Mouse (Mus musculus): ENCODE measurements around the gene Ctrb1. TPM values are rescaled to one million over a fixed set of nuclear protein-coding genes. Genes with fewer than 3 reads are reported as not detected.
"Not testable (repeated sequence)": the region's sequence is repeated elsewhere in the genome, so short reads cannot be mapped to it uniquely, and the experiment has no call there.

Gene Ctrb1
- polyA plus RNA-seq, 1 experiment from 2014 or later: not detected

DNA sequence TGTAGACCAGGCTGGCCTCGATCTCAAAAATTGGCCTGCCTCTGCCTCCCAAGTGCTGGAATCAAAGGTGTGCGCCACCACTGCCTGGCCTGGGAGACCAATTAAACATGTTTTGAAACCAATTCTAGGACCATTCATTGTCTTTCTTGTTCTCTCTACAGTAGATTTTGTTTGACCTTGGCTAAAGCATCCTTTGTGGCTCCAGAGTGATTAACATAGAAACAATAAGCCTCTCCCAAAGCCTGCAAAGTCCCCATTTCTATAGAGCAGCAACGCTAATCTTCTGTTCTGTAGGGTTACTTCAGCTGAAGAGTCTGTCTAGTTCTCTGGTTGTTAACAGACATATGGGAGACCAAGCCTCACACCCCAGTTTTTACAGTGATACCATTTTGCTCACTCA lies 40.2 kb downstream of the Ctrb1 start:
- no peaks in the 10 kb centered on the region for H3K27me3 ChIP-seq (ENCODE audit: control insufficient read depth, insufficient read depth, low read depth, low read length)
- ATAC-seq: no peak
- H3K9me3 ChIP-seq (replicated peaks; ENCODE audit: control insufficient read depth, low read length, poor library complexity, severe bottlenecking): no peaks in the 10 kb centered on the region
- H3K27ac ChIP-seq (ENCODE audit: low read length): no peak overlapping the region
- H3K4me3 ChIP-seq (ENCODE audit: low read depth, low read length): no peak overlapping the region
- 59% methylated on average over 3 of the region's 3 CpGs for WGBS
- H3K9ac ChIP-seq (ENCODE audit: low read depth, low read length): no peak overlapping the region
- no peaks in the 10 kb centered on the region for H3K4me1 ChIP-seq (ENCODE audit: control insufficient read depth, insufficient read depth, low read length)
- no peak overlapping the region for H3K4me2 ChIP-seq (ENCODE audit: low read length)
- no peaks in the 10 kb centered on the region for H3K36me3 ChIP-seq (ENCODE audit: control insufficient read depth, insufficient read depth, low read length)

DNA sequence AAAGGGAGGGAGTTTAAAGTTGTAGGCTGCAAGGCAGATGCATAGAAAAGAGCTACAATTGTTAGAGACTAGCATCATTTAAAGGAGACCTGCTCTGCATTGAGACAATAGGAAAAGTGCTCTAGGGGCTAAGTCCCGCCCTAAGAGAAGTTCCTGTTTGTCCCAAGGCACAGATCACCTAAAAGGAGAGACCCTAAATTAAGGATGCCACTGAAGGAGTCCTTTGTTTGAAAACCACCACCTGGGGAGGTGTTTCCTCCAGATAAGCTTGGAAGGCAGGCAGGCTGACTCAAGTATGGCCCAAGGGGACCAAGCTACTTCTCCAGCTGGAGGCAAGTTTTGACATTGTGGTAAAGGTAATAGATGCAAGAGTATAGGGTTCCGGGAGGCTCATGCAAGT lies 42.0 kb downstream of the Ctrb1 start:
- 75% methylated on average over 2 of the region's 2 CpGs for WGBS
- Histone ChIP-seq H3K4me2 (ENCODE audit: low read length) (no peak overlapping the region), H3K36me3 (ENCODE audit: control insufficient read depth, insufficient read depth, low read length) (no peaks in the 10 kb centered on the region), H3K4me3 (ENCODE audit: low read depth, low read length) (no peak overlapping the region), H3K9ac (ENCODE audit: low read depth, low read length) (no peak overlapping the region), H3K27me3 (ENCODE audit: control insufficient read depth, insufficient read depth, low read depth, low read length) (no peaks in the 10 kb centered on the region), H3K27ac (ENCODE audit: low read length) (no peak overlapping the region), H3K9me3 (replicated peaks; ENCODE audit: control insufficient read depth, low read length, poor library complexity, severe bottlenecking) (no peaks in the 10 kb centered on the region), H3K4me1 (ENCODE audit: control insufficient read depth, insufficient read depth, low read length) (peaks cover 3% of the 10 kb centered on the region)
- no peak for ATAC-seq

DNA sequence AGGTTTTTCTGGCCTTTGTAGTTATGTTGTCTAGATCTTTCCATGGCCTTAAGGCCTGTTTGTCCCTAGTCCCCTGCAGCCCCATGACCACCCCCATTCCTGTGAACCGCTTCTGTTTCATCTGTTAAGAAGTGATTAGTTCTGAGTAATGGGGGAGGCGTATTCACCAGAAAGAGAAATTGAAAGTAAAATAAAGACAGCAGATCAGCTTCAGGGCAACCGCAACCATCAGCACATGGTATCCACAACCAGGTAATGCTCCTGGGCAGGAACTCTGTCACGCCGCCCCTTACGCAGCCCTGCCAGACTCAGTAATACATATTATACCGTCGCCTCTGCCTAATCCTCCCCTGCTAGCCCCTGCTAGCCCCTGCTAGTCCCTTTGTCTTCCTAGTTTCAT lies 45.1 kb downstream of the Ctrb1 start:
- Histone ChIP-seq H3K36me3 (ENCODE audit: control insufficient read depth, insufficient read depth, low read length) (no peaks in the 10 kb centered on the region), H3K9ac (ENCODE audit: low read depth, low read length) (no peak overlapping the region), H3K9me3 (replicated peaks; ENCODE audit: control insufficient read depth, low read length, poor library complexity, severe bottlenecking) (no peaks in the 10 kb centered on the region), H3K27ac (ENCODE audit: low read length) (no peak overlapping the region), H3K4me3 (ENCODE audit: low read depth, low read length) (no peak overlapping the region), H3K4me1 (ENCODE audit: control insufficient read depth, insufficient read depth, low read length) (peaks cover 6% of the 10 kb centered on the region), H3K27me3 (ENCODE audit: control insufficient read depth, insufficient read depth, low read depth, low read length) (no peaks in the 10 kb centered on the region), H3K4me2 (ENCODE audit: low read length) (no peak overlapping the region)
- WGBS: 99% methylated on average over 8 of the region's 8 CpGs
- ATAC-seq: no peak

DNA sequence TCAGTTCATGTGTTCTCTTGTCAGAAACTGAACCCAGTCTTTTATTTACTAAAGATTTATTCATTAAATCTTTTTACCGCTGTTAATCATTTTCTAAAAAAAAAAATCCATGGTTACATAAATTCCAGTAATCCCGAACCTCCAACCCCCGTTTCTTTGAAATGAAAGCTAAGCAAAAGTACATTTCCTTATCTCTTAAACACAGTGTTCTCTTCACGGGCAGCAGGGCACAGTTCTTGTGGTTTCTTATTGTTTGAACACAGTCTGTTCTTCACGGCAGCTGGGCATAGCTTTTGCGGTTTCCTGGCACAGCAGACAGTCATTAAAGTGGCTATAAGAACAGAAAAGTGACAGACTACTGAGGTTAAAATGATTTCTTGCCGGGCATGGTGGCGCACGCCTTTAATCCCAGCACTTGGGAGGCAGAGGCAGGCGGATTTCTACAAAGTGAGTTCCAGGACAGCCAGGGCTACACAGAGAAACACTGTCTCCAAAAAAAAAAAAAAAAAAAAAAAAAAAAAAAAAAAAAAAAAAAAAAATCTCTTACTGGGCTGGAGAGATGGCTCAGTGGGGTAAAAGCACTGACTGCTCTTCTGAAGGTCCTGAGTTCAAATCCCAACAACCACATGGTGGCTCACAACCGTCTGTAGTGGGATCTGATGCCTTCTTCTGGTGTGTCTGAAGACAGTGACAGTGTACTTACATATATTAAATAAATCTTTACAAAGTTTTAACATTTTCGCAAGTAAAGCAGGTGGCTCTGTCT lies 46.3 kb downstream of the Ctrb1 start:
- WGBS: 59% methylated on average over 12 of the region's 12 CpGs
- H3K36me3 ChIP-seq (ENCODE audit: control insufficient read depth, insufficient read depth, low read length); ATAC-seq; H3K27me3 ChIP-seq (ENCODE audit: control insufficient read depth, insufficient read depth, low read depth, low read length); H3K4me1 ChIP-seq (ENCODE audit: control insufficient read depth, insufficient read depth, low read length); H3K9me3 ChIP-seq (replicated peaks; ENCODE audit: control insufficient read depth, low read length, poor library complexity, severe bottlenecking): not testable (repeated sequence)
- Histone ChIP-seq H3K27ac (ENCODE audit: low read length) (peak overlapping the region; percentile 93; the same call in 1 of the 2 replicates), H3K4me2 (ENCODE audit: low read length) (peak overlapping the region; percentile 59), H3K4me3 (ENCODE audit: low read depth, low read length) (peak overlapping the region; percentile 82), H3K9ac (ENCODE audit: low read depth, low read length) (0 out of 2 replicates have a peak overlapping the region, but pooled peaks have one; percentile 28)

GRCm38 (mm10) chr8:111643264-111644141 lies 47.3 kb downstream of the Ctrb1 start, which contains the start of gene Zfp1:
TSS of gene Zfp1 (plus strand) at chr8:111643401.
- peaks cover 6% of the 10 kb centered on the region for H3K4me1 ChIP-seq (ENCODE audit: control insufficient read depth, insufficient read depth, low read length)
- under 1% methylated on average over 70 of the region's 75 CpGs for WGBS
- no peaks in the 10 kb centered on the region for H3K36me3 ChIP-seq (ENCODE audit: control insufficient read depth, insufficient read depth, low read length)
- peak within 1 kb of the TSS; percentile 93 for H3K27ac ChIP-seq (ENCODE audit: low read length)
- no peaks in the 10 kb centered on the region for H3K27me3 ChIP-seq (ENCODE audit: control insufficient read depth, insufficient read depth, low read depth, low read length)
- no peaks in the 10 kb centered on the region for H3K9me3 ChIP-seq (replicated peaks; ENCODE audit: control insufficient read depth, low read length, poor library complexity, severe bottlenecking)
- peak within 1 kb of the TSS; percentile 82 for H3K4me3 ChIP-seq (ENCODE audit: low read depth, low read length)
- ATAC-seq: peak; percentile 99
- H3K4me2 ChIP-seq (ENCODE audit: low read length): peak within 1 kb of the TSS; percentile 70
- peak within 1 kb of the TSS; percentile 83 for H3K9ac ChIP-seq (ENCODE audit: low read depth, low read length)

DNA sequence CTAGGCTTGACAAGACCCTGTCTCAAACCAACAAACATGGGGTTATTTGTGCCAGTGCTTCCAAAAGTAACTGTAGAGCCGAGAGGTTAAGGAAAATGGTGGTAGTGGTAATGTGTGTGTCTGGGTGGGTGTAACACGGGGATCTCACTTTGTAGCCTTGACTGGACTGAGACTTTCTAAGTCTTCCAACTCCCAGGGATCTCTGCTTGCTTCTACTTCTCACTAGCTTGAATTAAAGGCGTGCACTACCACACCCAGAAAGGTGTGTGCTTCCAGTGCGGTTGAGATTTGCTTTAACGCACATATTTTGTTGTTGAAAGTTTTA lies 47.9 kb downstream of the Ctrb1 start:
- no peaks in the 10 kb centered on the region for H3K9me3 ChIP-seq (replicated peaks; ENCODE audit: control insufficient read depth, low read length, poor library complexity, severe bottlenecking)
- H3K4me2 ChIP-seq (ENCODE audit: low read length): peak overlapping the region; percentile 70
- H3K4me3 ChIP-seq (ENCODE audit: low read depth, low read length): peak overlapping the region; percentile 82
- H3K9ac ChIP-seq (ENCODE audit: low read depth, low read length): peak overlapping the region; percentile 52
- H3K27me3 ChIP-seq (ENCODE audit: control insufficient read depth, insufficient read depth, low read depth, low read length): no peaks in the 10 kb centered on the region
- ATAC-seq: peak; percentile 47
- H3K36me3 ChIP-seq (ENCODE audit: control insufficient read depth, insufficient read depth, low read length): no peaks in the 10 kb centered on the region
- 12% methylated on average over 5 of the region's 5 CpGs for WGBS
- H3K27ac ChIP-seq (ENCODE audit: low read length): peak overlapping the region; percentile 62; the same call in 1 of the 2 replicates
- H3K4me1 ChIP-seq (ENCODE audit: control insufficient read depth, insufficient read depth, low read length): peaks cover 6% of the 10 kb centered on the region

DNA sequence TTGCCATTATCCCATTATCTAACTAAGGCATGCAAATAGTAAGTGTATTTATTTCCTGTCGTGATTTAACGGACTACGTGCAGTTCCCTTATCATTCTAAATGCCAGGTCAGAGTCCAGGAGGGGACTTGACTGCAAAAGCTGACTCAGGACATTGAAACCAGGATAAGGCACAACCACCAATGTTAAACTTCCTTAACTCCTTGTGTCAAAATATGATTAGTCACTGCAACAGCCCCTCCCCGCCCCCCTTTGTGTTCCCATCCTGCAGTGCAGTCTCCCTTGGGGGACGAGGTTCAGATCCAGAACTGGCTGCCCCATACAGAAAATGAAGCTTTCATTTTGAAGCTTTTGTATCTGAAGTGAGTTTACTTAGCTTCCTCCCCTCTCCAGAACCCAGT lies 48.3 kb downstream of the Ctrb1 start:
- H3K27ac ChIP-seq (ENCODE audit: low read length): no peak overlapping the region; the same call in 1 of the 2 replicates
- H3K9ac ChIP-seq (ENCODE audit: low read depth, low read length): peak overlapping the region; percentile 52; the same call in 1 of the 2 replicates
- H3K36me3 ChIP-seq (ENCODE audit: control insufficient read depth, insufficient read depth, low read length): no peaks in the 10 kb centered on the region
- H3K9me3 ChIP-seq (replicated peaks; ENCODE audit: control insufficient read depth, low read length, poor library complexity, severe bottlenecking): no peaks in the 10 kb centered on the region
- no peaks in the 10 kb centered on the region for H3K27me3 ChIP-seq (ENCODE audit: control insufficient read depth, insufficient read depth, low read depth, low read length)
- ATAC-seq: no peak
- H3K4me1 ChIP-seq (ENCODE audit: control insufficient read depth, insufficient read depth, low read length): peaks cover 6% of the 10 kb centered on the region
- WGBS: 64% methylated on average over 5 of the region's 5 CpGs
- H3K4me3 ChIP-seq (ENCODE audit: low read depth, low read length): peak overlapping the region; percentile 82; the same call in 1 of the 2 replicates
- H3K4me2 ChIP-seq (ENCODE audit: low read length): peak overlapping the region; percentile 70

DNA sequence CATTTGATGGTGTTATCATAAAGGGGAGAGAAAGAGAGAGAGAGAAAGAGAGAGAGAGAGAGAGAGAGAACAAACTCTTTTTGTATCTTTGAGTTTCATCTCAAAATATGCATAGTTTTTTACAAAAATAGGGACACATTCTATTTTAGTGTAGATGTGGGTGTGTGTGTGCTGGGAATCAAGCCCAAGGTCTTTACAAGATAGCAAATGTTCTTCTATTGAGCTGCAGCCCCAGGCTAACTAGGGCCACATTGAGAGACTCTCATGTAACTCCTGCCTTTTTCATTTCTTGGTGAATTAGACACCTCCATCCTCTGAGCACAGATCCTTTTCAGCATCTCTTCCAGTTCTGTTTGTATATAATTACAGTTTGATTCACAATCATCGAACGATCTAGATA lies 49.7 kb downstream of the Ctrb1 start:
- H3K4me1 ChIP-seq (ENCODE audit: control insufficient read depth, insufficient read depth, low read length): peaks cover 6% of the 10 kb centered on the region
- no peak overlapping the region for H3K27ac ChIP-seq (ENCODE audit: low read length)
- no peak overlapping the region for H3K9ac ChIP-seq (ENCODE audit: low read depth, low read length)
- 94% methylated on average over 2 of the region's 2 CpGs for WGBS
- no peak for ATAC-seq
- no peaks in the 10 kb centered on the region for H3K27me3 ChIP-seq (ENCODE audit: control insufficient read depth, insufficient read depth, low read depth, low read length)
- H3K36me3 ChIP-seq (ENCODE audit: control insufficient read depth, insufficient read depth, low read length): no peaks in the 10 kb centered on the region
- no peaks in the 10 kb centered on the region for H3K9me3 ChIP-seq (replicated peaks; ENCODE audit: control insufficient read depth, low read length, poor library complexity, severe bottlenecking)
- no peak overlapping the region for H3K4me3 ChIP-seq (ENCODE audit: low read depth, low read length)
- H3K4me2 ChIP-seq (ENCODE audit: low read length): no peak overlapping the region

GRCm38 (mm10) chr8:111638086-111638485 lies 52.7 kb downstream of the Ctrb1 start:
- Histone ChIP-seq H3K9me3 (replicated peaks; ENCODE audit: control insufficient read depth, low read length, poor library complexity, severe bottlenecking) (no peaks in the 10 kb centered on the region), H3K27ac (ENCODE audit: low read length) (no peak overlapping the region), H3K27me3 (ENCODE audit: control insufficient read depth, insufficient read depth, low read depth, low read length) (no peaks in the 10 kb centered on the region), H3K4me3 (ENCODE audit: low read depth, low read length) (no peak overlapping the region), H3K4me1 (ENCODE audit: control insufficient read depth, insufficient read depth, low read length) (peaks cover 3% of the 10 kb centered on the region), H3K9ac (ENCODE audit: low read depth, low read length) (no peak overlapping the region), H3K36me3 (ENCODE audit: control insufficient read depth, insufficient read depth, low read length) (no peaks in the 10 kb centered on the region), H3K4me2 (ENCODE audit: low read length) (no peak overlapping the region)
- no peak for ATAC-seq

All from midbrain, embryonic 16.5 days (tissue).